Mouse (Mus musculus): ENCODE data around the gene Grm4. TPM values are rescaled to one million over a fixed set of nuclear protein-coding genes. Genes with fewer than 3 reads are reported as not detected.

Grm4 gene
- polyA plus RNA-seq, 1 experiment = 1.1 TPM

- DNase-seq = no peak
- Histone ChIP-seq H3K4me1 (ENCODE audit: control insufficient read depth, insufficient read depth, low read length) (no peaks in the 10 kb centered on the region), H3K4me3 (replicated peaks; ENCODE audit: extremely low read depth, low read depth, low read length) (no peak overlapping the region)
- 68% methylated on average over 6 of the region's 6 CpGs for WGBS
- TF ChIP-seq POLR2A (IDR thresholded peaks at IDR 0.05; ENCODE audit: borderline replicate concordance, extremely low read depth, low read depth, low read length) (no peak), CTCF (IDR thresholded peaks at IDR 0.05; ENCODE audit: insufficient read depth, low read length) (no peak)
Observed at GRCm38 (mm10) chr17:27424356-27424755, 96.8 kb downstream of the Grm4 start.

GRCm38 (mm10) chr17:27422726-27423381, 98.3 kb downstream of the Grm4 start:
- WGBS = 39% methylated on average over 10 of the region's 10 CpGs
- H3K4me3 ChIP-seq (replicated peaks; ENCODE audit: extremely low read depth, low read depth, low read length) = no peak overlapping the region

GRCm38 (mm10) chr17:27422371-27422725, 98.9 kb downstream of the Grm4 start:
- DNase-seq = no peak
- no peak overlapping the region for H3K4me3 ChIP-seq (replicated peaks; ENCODE audit: extremely low read depth, low read depth, low read length)
- WGBS = 14% methylated on average over 6 of the region's 6 CpGs
- no peaks in the 10 kb centered on the region for H3K4me1 ChIP-seq (ENCODE audit: control insufficient read depth, insufficient read depth, low read length)
- no peak for TF ChIP-seq CTCF (IDR thresholded peaks at IDR 0.05; ENCODE audit: insufficient read depth, low read length)
- TF ChIP-seq POLR2A (IDR thresholded peaks at IDR 0.05; ENCODE audit: borderline replicate concordance, extremely low read depth, low read depth, low read length) = no peak

More at GRCm38 (mm10) chr17:27422726-27423381, 98.3 kb downstream of the Grm4 start:
- no peaks in the 10 kb centered on the region for H3K4me1 ChIP-seq (ENCODE audit: control insufficient read depth, insufficient read depth, low read length)
- no peak for TF ChIP-seq CTCF (IDR thresholded peaks at IDR 0.05; ENCODE audit: insufficient read depth, low read length)
- no peak for TF ChIP-seq POLR2A (IDR thresholded peaks at IDR 0.05; ENCODE audit: borderline replicate concordance, extremely low read depth, low read depth, low read length)
- no peak for DNase-seq

GRCm38 (mm10) chr17:27421837-27422236, 99.4 kb downstream of the Grm4 start:
- WGBS = 28% methylated on average over 8 of the region's 8 CpGs
- TF ChIP-seq POLR2A (IDR thresholded peaks at IDR 0.05; ENCODE audit: borderline replicate concordance, extremely low read depth, low read depth, low read length) (no peak), CTCF (IDR thresholded peaks at IDR 0.05; ENCODE audit: insufficient read depth, low read length) (no peak)
- DNase-seq = no peak
- H3K4me3 ChIP-seq (replicated peaks; ENCODE audit: extremely low read depth, low read depth, low read length) = no peak overlapping the region
- no peaks in the 10 kb centered on the region for H3K4me1 ChIP-seq (ENCODE audit: control insufficient read depth, insufficient read depth, low read length)

GRCm38 (mm10) chr17:27409006-27409405, 112.2 kb downstream of the Grm4 start:
- Histone ChIP-seq H3K4me1 (ENCODE audit: control insufficient read depth, insufficient read depth, low read length) (no peaks in the 10 kb centered on the region), H3K4me3 (replicated peaks; ENCODE audit: extremely low read depth, low read depth, low read length) (no peak overlapping the region)
- no peak for DNase-seq
- TF ChIP-seq CTCF (IDR thresholded peaks at IDR 0.05; ENCODE audit: insufficient read depth, low read length) = no peak
- no peak for TF ChIP-seq POLR2A (IDR thresholded peaks at IDR 0.05; ENCODE audit: borderline replicate concordance, extremely low read depth, low read depth, low read length)
- WGBS = 68% methylated on average over 5 of the region's 5 CpGs

- H3K4me3 ChIP-seq (replicated peaks; ENCODE audit: extremely low read depth, low read depth, low read length) = no peak overlapping the region
- TF ChIP-seq POLR2A (IDR thresholded peaks at IDR 0.05; ENCODE audit: borderline replicate concordance, extremely low read depth, low read depth, low read length) (no peak), CTCF (IDR thresholded peaks at IDR 0.05; ENCODE audit: insufficient read depth, low read length) (no peak)
- H3K4me1 ChIP-seq (ENCODE audit: control insufficient read depth, insufficient read depth, low read length) = no peaks in the 10 kb centered on the region
- 55% methylated on average over 5 of the region's 5 CpGs for WGBS
- DNase-seq = no peak
Observed at GRCm38 (mm10) chr17:27408531-27408930, 112.7 kb downstream of the Grm4 start.

- DNase-seq = no peak
- no peaks in the 10 kb centered on the region for H3K4me1 ChIP-seq (ENCODE audit: control insufficient read depth, insufficient read depth, low read length)
- WGBS = 62% methylated on average over 4 of the region's 4 CpGs
- no peak for TF ChIP-seq POLR2A (IDR thresholded peaks at IDR 0.05; ENCODE audit: borderline replicate concordance, extremely low read depth, low read depth, low read length)
- no peak for TF ChIP-seq CTCF (IDR thresholded peaks at IDR 0.05; ENCODE audit: insufficient read depth, low read length)
- H3K4me3 ChIP-seq (replicated peaks; ENCODE audit: extremely low read depth, low read depth, low read length) = no peak overlapping the region
Observed at GRCm38 (mm10) chr17:27406956-27407355, 114.2 kb downstream of the Grm4 start.

GRCm38 (mm10) chr17:27405376-27406024, 115.7 kb downstream of the Grm4 start:
- WGBS = 77% methylated on average over 19 of the region's 19 CpGs
- no peak overlapping the region for H3K4me3 ChIP-seq (replicated peaks; ENCODE audit: extremely low read depth, low read depth, low read length)
- DNase-seq = no peak
- H3K4me1 ChIP-seq (ENCODE audit: control insufficient read depth, insufficient read depth, low read length) = no peaks in the 10 kb centered on the region
- TF ChIP-seq CTCF (IDR thresholded peaks at IDR 0.05; ENCODE audit: insufficient read depth, low read length) (no peak), POLR2A (IDR thresholded peaks at IDR 0.05; ENCODE audit: borderline replicate concordance, extremely low read depth, low read depth, low read length) (no peak)

- 34% methylated on average over 13 of the region's 13 CpGs for WGBS
- TF ChIP-seq POLR2A (IDR thresholded peaks at IDR 0.05; ENCODE audit: borderline replicate concordance, extremely low read depth, low read depth, low read length) (no peak), CTCF (IDR thresholded peaks at IDR 0.05; ENCODE audit: insufficient read depth, low read length) (no peak)
- H3K4me1 ChIP-seq (ENCODE audit: control insufficient read depth, insufficient read depth, low read length) = no peaks in the 10 kb centered on the region
- no peak overlapping the region for H3K4me3 ChIP-seq (replicated peaks; ENCODE audit: extremely low read depth, low read depth, low read length)
- DNase-seq = no peak
Observed at GRCm38 (mm10) chr17:27401200-27401599, 120.0 kb downstream of the Grm4 start.

GRCm38 (mm10) chr17:27393931-27394330, 127.3 kb downstream of the Grm4 start:
- no peak for DNase-seq
- WGBS = 74% methylated on average over 5 of the region's 5 CpGs
- no peak for TF ChIP-seq CTCF (IDR thresholded peaks at IDR 0.05; ENCODE audit: insufficient read depth, low read length)
- TF ChIP-seq POLR2A (IDR thresholded peaks at IDR 0.05; ENCODE audit: borderline replicate concordance, extremely low read depth, low read depth, low read length) = no peak
- Histone ChIP-seq H3K4me1 (ENCODE audit: control insufficient read depth, insufficient read depth, low read length) (no peaks in the 10 kb centered on the region), H3K4me3 (replicated peaks; ENCODE audit: extremely low read depth, low read depth, low read length) (no peak overlapping the region)

All from lung, adult 2 months (tissue).